Mouse (Mus musculus) macrophage (primary cell): Measurements from ENCODE around the gene Slc37a1. TPM values are rescaled to one million over a fixed set of nuclear protein-coding genes. Genes with fewer than 3 reads are reported as not detected.
"Not testable (repeated sequence)": the region's sequence is repeated elsewhere in the genome, so short reads cannot be mapped to it uniquely, and the experiment has no call there.

ENCODE experiments used
- H3K27ac ChIP-seq: fragments of 350-480 bp; formaldehyde crosslinking; 2 replicates; pipeline ENCODE4 v1.9.0; 2021
- H3K36me3 ChIP-seq: fragments of 350-480 bp; formaldehyde crosslinking; 2 replicates; pipeline ENCODE4 v1.9.0; 2021; ENCODE audit errors: inconsistent target
- H3K4me3 ChIP-seq: fragments of 350-480 bp; formaldehyde crosslinking; 2 replicates; pipeline ENCODE4 v1.9.0; 2021; ENCODE audit errors: inconsistent target
- H3K79me2 ChIP-seq: fragments of 350-480 bp; formaldehyde crosslinking; 2 replicates; pipeline ENCODE4 v1.9.0; 2021; ENCODE audit errors: inconsistent target
- WGBS: methylation state at CpG from one replicate; pipeline ENCODE4 v1.1.7; 2026; ENCODE audit warnings: inconsistent platforms; ENCODE audit not compliant: missing documents; 5-methylcytosine and 5-hydroxymethylcytosine counted together
- polyA plus RNA-seq: library from polyadenylated mRNA; stranded (reverse); fragments of 250-400 nt; gene quantifications from 3 replicates; pipeline ENCODE4 v1.2.4, GENCODE M21; 2018; ENCODE audit warnings: inconsistent platforms

Slc37a1 gene
- polyA plus RNA-seq, 1 experiment from 2014 or later: 7.9 TPM

DNA sequence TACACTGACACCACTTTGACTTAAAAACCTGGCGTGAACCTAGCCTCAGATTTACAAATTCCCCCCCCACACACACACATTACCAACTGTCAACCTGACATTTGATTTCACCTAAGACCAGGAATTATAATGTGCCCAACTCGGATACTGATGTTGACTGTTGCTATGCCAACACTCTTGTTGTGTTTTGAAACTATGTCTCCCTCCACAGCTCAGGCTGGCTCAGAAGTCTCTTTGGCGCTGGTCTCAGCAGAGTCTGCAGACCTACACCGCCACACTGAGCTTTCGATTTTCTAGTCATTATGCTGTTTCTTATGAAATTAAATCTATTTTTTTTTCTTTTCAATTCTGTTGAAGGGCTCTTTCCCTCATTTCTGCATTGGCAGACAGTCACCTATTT, 23.9 kb upstream of the Slc37a1 start:
- Histone ChIP-seq H3K79me2 (no peaks in the 10 kb centered on the region), H3K27ac (no peak overlapping the region), H3K36me3 (no peaks in the 10 kb centered on the region), H3K4me3 (no peak overlapping the region)
- WGBS: 85% methylated on average over 5 of the region's 5 CpGs

DNA sequence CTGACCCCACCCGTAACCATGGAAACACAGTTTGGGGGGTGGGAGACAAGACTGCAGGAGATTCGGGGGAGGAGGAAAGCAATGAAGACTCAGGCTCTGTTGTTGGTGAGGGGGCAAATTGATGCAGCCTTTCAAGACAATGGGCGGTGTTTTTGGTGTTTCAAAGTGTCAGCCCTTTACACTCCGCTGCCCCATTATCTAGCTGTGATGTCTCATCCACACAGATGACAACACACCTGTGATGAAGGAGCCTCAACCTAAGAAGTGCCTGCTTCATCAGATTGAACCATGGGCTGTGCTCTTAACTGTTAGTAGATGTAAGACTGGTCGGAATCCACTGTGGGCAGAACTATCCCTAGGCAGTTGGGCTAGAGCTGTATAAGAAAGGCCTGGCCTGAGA, 22.8 kb upstream of the Slc37a1 start:
- H3K27ac ChIP-seq: no peak overlapping the region
- WGBS: 96% methylated on average over 5 of the region's 5 CpGs
- no peaks in the 10 kb centered on the region for H3K36me3 ChIP-seq
- H3K4me3 ChIP-seq: no peak overlapping the region
- no peaks in the 10 kb centered on the region for H3K79me2 ChIP-seq

DNA sequence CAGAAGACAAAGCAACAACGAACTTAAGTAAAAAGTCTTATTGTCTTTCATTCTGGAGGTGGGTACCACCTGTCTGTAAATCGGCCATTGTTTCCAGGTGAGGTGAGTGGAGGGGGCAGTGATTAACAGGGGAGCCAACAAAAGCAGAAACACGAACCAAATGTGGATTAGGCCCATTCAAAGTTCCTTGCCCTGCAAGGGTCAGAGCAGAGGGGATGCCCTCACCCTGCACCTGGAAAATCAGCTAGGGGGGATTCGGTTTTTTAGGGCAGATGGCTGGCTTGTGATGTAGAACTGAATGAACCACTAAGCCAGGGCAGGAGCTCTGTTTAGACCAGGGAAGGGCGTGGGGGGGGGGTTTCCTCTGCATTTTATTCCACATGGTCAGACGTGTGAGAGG, 22.2 kb upstream of the Slc37a1 start:
- Histone ChIP-seq H3K4me3 (no peak overlapping the region), H3K79me2 (no peaks in the 10 kb centered on the region), H3K36me3 (no peaks in the 10 kb centered on the region), H3K27ac (no peak overlapping the region)
- WGBS: 87% methylated on average over 6 of the region's 6 CpGs

DNA sequence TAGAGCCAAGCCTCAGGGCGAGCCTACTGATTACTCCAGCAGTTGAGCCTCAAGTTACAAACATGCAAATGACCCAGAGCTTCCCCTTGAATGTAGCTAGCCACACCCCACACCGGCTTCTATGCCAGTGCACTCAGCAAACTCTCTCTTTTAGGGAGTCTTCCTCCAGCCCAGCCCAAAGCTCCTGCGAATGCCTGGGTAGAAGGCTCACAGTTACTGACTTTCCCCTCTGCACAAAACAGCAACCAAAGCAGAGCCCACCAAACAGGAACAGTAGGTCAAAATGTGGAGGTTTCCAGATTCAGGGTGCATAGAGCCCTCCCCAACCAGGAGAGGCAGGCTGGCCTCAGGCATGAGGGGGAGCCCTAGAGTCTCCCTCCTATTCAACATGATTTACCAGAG, 21.4 kb upstream of the Slc37a1 start:
- Histone ChIP-seq H3K4me3 (no peak overlapping the region), H3K27ac (no peak overlapping the region), H3K79me2 (no peaks in the 10 kb centered on the region), H3K36me3 (no peaks in the 10 kb centered on the region)
- WGBS: 4% methylated on average over 3 of the region's 3 CpGs

DNA sequence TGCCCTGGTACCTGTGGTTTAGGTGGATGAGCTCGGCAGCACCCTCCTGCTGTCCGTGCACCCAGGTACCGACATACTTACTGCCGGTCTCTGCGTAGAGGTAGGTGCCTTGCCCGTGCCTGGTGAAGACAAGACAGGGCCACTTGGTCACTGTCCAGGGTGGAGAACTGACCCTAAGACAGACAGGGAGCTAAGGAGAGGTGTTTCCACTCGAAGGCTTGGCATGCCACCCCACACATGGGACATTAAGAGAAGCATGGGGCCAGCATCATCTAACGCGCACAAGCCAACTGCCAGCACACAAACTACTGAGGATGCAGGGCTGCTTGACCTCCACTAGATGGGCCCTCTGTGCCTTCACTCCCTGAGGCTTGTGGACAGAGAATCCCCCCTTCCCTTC, 20.8 kb upstream of the Slc37a1 start:
- WGBS: 92% methylated on average over 8 of the region's 9 CpGs
- Histone ChIP-seq H3K36me3 (no peaks in the 10 kb centered on the region), H3K4me3 (no peak overlapping the region), H3K79me2 (no peaks in the 10 kb centered on the region), H3K27ac (no peak overlapping the region)

DNA sequence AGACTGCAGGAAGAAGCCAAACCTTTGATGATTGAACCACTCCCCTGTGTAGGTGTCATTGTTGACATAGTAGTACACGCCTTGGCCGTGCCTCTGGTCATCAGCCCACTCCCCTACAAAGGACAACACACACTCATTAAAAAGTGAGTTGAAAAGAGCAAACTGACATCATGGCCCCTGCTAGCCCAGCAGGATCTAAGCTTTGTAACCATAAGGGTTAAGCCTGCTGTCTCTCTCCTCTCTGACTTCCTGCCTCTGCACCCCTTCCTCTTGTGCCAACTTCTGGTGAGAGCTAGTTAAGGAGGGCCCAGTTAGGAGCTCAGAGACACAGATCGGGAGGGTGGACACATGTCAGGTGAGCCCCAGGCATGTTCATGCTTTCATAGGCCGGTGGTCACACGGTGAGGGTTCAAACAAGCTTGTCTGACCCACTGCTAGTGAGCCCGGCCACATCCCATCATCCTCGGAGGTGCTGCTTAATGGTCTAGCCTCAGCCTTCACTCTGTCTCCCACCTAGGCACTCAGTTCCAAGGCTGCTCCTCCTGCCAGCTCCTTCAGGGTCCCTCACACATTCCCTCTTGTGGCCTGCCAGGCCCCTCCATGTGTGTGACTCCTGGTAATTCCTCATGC, 20.2 kb upstream of the Slc37a1 start:
- H3K4me3 ChIP-seq: no peak overlapping the region
- H3K79me2 ChIP-seq: no peaks in the 10 kb centered on the region
- H3K27ac ChIP-seq: no peak overlapping the region
- WGBS: 81% methylated on average over 7 of the region's 7 CpGs
- H3K36me3 ChIP-seq: no peaks in the 10 kb centered on the region

DNA sequence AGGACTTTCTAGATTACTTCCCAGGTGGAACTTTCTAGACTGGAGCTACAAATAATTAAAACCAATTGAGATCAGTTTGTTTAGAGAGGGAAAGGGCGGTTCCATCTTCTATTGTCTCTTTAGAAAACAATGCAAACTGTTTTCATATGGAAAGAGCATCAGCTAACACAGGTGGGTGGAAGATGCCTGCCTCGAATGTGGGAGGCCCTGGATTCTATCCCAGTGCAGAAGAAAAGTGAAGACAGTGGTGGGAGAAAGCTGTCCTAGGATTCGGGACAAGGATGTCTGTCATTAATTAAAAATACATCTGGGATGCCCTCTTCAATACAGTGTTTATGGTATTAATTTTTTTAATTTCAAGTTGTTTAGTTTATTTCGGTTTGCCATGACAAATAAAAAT, 19.5 kb upstream of the Slc37a1 start:
- 90% methylated on average over 4 of the region's 4 CpGs for WGBS
- Histone ChIP-seq H3K27ac (no peak overlapping the region), H3K36me3 (no peaks in the 10 kb centered on the region), H3K4me3 (no peak overlapping the region), H3K79me2 (no peaks in the 10 kb centered on the region)

DNA sequence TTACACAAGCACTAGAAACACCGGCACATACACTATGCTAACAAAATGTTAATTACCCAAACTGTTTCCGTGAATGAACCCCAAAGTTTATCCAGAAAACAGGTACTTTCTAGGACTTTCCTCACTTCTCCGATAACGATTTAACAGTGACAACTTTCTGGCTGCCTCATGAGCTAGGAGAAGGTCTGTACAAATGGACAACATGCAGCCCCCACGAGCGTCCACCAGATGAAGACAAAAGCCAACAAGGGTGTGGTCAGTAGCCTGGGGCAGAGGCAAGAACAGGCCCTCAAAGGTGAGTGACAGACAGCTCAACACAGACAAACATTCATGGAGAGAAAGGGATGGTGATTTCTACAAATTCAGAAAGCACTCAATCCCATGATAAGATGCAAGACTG, 19.0 kb upstream of the Slc37a1 start:
- no peak overlapping the region for H3K4me3 ChIP-seq
- no peaks in the 10 kb centered on the region for H3K79me2 ChIP-seq
- WGBS: 96% methylated on average over 6 of the region's 6 CpGs

DNA sequence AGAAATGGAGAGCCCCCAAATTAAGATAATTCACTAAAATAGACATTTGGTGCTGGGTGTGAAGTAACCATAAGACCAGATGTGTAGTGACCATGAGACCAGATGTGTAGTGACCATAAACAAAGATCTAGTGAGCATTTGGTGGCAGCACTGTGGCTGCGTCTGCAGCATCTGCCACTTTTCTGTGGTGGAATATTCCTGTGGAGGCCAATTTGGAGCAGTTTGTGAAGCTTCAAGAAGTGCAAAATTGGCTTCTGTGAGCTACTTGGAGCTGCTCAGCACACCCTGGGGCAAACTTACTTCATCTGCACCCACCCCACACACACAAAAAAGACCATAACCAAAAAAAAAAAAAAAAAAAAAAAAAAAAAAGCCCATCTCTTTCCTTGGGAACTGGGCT, 18.6 kb upstream of the Slc37a1 start:
- H3K27ac ChIP-seq: no peak overlapping the region
- no peak overlapping the region for H3K4me3 ChIP-seq
- no peaks in the 10 kb centered on the region for H3K36me3 ChIP-seq
- 86% methylated on average over 1 of the region's 1 CpGs for WGBS
- H3K79me2 ChIP-seq: no peaks in the 10 kb centered on the region

More for the DNA sequence above, 19.0 kb upstream of the Slc37a1 start:
- no peaks in the 10 kb centered on the region for H3K36me3 ChIP-seq
- H3K27ac ChIP-seq: no peak overlapping the region

DNA sequence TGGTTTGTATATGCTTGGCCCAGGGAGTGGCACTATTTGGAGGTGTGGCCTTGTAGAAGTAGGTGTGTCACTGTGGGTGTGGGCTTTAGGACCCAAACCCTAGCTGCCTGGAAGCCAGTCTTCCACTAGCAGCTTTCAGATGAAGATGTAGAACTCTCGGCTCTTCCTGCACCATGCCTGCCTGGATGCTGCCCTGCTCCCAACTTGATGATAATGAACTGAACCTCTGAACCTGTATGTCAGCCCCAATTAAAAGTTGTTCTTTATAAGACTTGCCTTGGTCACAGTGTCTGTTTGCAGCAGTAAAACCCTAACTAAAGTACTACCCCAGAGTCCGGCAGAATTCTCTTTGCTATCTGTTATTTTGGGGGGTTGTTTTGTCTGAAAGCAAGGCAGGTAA, 16.8 kb upstream of the Slc37a1 start:
- Histone ChIP-seq H3K4me3 (no peak overlapping the region), H3K79me2 (no peaks in the 10 kb centered on the region), H3K36me3 (no peaks in the 10 kb centered on the region), H3K27ac (no peak overlapping the region)
- WGBS: 100% methylated on average over 2 of the region's 2 CpGs

DNA sequence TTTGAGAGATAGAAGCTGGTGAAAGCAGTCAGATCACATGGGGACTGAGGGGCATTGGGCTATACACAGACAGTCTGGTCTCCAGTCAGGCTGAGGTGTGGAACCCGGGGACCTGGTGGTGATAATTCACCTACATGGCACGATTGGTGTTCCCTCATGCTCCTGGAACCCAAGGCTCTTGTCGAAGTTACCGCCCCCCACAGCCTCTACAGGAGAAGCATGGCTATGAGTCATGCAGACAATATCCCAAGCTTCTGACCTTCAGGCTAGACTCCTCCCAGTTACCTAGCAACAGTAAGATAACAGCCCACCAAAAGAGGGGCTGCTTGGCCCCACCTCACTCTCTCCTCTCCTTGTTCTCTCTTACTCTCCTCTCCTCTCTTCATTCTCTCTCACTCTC, 16.3 kb upstream of the Slc37a1 start:
- 87% methylated on average over 4 of the region's 4 CpGs for WGBS
- Histone ChIP-seq H3K36me3 (no peaks in the 10 kb centered on the region), H3K4me3 (no peak overlapping the region), H3K79me2 (no peaks in the 10 kb centered on the region), H3K27ac (no peak overlapping the region)

DNA sequence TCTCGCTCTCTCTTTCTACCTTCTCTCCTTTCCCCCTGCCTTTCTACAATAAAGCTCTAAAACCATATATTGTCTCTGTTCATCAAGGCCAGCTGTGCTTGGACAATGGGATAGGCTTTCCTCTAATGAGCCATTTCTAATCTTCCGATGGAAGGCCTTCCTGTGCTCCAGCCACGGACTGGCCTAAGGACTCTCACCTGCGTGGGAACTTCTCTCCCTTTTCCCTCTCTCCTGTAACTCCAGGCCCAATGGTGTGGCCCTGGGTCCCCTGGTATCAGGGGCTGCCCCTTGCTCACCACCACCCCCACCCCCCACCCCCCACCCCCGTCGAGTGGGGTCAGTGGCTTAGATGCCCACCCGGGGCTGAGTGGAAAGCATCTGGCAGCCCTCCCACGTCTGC, 15.9 kb upstream of the Slc37a1 start:
- not testable (repeated sequence) for H3K79me2 ChIP-seq, H3K27ac ChIP-seq, H3K4me3 ChIP-seq, H3K36me3 ChIP-seq
- 71% methylated on average over 7 of the region's 8 CpGs for WGBS

DNA sequence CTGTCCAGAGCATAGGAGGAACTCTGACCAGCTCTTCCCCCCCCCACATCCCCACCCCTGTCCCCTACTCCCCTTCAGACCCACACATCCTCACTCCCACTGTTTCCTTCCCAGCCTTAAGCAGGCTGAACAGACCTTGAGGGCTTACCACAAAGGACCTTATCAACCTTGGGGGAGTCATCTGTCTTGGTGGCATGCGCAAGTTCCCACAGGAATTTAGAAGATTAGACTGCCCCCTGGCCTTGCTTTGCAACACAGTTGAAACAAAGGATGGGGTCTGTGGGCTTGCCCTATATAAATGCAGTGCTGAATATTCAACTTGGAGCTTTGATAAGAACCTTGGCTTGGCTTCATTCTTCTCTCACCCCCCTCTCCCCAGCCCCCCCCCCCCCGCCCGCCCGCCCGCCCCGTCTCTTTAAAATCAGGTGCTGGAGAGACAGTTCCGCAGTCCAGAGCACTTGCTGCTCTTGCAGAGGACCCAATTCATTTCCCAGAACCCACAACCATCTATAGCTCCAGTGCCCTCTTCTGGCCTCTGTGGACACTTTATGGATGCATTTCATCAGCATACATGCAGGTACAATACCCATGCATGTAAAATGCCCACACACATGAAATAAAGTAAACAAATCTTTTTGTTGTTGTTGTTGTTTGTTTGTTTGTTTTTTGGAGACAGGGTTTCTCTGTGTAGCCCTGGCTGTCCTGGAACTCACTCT, 15.3 kb upstream of the Slc37a1 start:
- Histone ChIP-seq H3K27ac (no peak overlapping the region), H3K36me3 (no peaks in the 10 kb centered on the region), H3K4me3 (no peak overlapping the region), H3K79me2 (no peaks in the 10 kb centered on the region)
- WGBS: 56% methylated on average over 2 of the region's 7 CpGs

DNA sequence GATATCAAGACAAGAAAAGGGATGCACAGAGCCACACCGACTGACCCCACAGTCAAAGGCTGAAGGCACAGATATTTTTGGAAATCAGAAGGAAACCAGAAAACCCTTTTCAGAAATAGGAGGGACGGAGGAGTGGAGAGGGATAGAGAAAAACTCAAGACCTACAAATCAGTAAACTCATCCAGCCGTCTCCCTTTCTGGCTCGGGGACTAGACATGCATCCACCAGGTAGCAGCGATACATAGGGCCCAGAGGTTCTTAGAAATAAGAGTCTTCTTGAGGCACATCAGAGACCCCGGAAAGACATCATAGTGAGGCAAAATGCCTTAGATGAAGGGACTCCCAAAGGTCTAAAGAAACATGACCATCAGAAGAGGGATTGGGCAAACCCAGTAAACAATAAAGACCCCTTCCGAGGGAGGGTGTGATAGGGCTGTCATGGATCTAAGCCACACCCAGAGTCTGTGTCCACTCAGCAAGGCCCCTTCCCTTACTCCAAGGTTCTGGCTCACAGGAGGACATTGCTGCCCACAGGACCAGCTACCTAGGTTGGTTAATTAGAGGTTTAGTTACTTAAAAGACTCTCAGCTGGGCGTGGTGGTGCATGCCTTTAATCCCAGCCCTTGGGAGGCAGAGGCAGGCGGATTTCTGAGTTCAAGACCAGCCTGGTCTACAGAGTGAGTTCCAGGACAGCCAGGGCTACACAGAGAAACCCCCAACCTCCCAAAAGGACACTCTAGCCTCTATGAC, 14.0 kb upstream of the Slc37a1 start:
- 93% methylated on average over 9 of the region's 9 CpGs for WGBS
- H3K36me3 ChIP-seq: no peaks in the 10 kb centered on the region

DNA sequence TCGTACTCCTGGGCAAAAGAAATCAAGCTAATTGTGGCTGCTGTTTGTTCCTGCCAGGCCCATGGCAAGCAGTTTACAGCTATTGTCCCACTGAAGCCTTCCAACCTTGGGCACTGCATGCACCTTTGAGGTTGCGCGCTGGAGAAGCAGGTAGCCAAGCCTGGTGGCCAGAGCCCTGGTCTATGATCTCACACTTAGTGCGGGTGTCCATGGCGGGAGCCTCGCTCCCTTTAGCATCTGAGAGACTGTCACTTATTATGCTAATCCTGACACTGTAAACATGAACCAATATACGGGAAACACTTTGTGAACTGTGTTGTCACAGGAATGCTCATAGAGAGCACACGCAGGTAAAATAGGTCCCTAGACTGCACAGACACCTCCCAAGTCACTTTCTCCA, 13.0 kb upstream of the Slc37a1 start:
- 99% methylated on average over 8 of the region's 8 CpGs for WGBS
- H3K36me3 ChIP-seq: no peaks in the 10 kb centered on the region
- no peak overlapping the region for H3K4me3 ChIP-seq
- H3K79me2 ChIP-seq: no peaks in the 10 kb centered on the region
- no peak overlapping the region for H3K27ac ChIP-seq

More for the DNA sequence above, 14.0 kb upstream of the Slc37a1 start:
- no peak overlapping the region for H3K27ac ChIP-seq
- no peak overlapping the region for H3K4me3 ChIP-seq
- H3K79me2 ChIP-seq: no peaks in the 10 kb centered on the region
